Mouse (Mus musculus): Measurements from ENCODE around the gene Parg.

The Parg gene

DNA sequence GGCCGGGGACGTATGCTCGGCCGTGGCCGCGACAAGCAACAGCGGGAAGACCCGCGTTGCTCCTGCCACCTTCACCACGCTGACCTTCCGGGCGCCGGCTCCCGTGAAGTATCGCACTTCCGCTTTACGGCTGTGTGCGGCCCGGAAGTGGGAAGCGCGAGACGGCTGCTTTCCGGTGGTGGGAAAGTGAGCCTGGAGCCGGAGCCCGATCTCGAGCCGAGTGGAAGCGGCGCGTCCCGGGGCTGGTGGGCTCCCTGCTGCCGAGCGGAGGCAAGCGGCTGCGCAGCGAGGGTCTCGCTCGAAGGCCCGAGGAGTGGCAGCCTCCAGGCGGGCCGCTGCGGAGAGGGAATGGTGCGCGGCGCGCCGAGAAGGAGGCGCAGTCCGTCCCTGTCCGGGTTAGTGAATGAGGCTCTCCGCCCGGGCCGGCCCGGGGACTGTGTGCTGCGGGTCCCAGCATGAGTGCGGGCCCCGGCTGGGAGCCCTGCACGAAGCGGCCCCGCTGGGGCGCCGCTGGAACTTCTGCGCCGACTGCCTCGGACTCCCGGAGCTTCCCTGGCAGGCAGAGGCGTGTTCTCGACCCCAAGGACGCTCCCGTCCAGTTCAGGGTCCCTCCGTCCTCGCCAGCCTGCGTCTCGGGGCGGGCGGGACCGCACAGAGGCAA, at the start of gene Parg, which contains the start of gene Timm23:
TSS of gene Parg (plus strand) at position 159 of the 661 bp plus-strand sequence.
TSS of gene Timm23 (minus strand) at position 108 of the 661 bp plus-strand sequence.
- DNase-seq = peak; percentile 99

DNA sequence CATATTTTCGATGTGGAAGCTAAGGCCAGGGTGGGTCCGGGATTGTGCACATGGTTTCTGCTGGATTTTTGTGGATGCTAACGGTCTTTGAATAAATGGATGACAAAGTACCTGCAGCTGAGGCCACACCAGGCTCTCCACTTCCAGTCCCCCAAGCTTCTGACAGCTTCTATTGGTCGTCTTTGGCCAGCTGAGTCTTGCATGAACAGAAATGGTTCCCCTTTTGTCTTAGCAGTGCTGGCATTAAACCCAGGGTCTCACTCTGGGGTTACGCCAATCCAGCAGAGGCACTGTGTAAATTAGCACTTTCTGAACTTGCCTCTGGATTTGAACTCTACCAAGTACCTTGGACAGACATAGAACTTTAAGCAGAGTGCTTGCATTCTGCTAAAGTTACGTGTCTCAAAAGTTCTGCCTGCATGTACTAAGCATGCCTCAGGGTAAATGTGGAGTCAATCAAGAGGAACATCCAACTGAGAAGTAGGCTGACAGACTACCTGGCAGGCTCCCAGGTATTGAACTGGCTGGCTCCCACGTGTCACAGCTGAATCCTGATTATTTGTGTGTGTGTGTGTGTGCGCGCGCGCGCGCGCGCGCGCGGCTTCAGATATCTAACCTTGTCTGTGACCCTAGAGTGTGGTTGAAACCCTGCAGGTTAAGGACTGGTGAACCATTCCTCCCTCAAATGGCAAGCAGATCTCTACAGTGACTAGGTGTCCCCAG, 49.3 kb upstream of the Parg start:
- DNase-seq = peak; percentile 74

DNA sequence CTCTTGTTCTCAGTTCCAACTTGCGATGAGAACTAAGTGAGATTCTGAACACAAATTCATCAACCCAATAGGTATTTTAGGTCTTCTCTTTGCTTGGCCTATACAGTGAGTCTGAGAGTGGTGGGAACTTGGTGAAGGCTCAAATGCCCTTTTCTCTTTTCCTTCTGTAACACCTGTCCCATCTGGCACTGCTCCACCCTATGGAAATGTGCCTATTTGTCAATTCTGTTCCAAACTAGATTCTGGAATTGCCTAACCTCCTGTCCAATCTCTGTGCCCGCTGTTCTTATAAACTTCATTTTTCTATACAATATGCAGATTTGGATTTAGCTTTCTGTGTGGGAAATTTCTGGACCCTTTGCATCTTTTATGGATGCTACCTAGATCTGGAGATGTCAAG, 48.6 kb upstream of the Parg start:
- DNase-seq = peak; percentile 37

GRCm38 (mm10) chr14:32154758-32155157, 47.0 kb upstream of the Parg start:
- DNase-seq = peak; percentile 55

DNA sequence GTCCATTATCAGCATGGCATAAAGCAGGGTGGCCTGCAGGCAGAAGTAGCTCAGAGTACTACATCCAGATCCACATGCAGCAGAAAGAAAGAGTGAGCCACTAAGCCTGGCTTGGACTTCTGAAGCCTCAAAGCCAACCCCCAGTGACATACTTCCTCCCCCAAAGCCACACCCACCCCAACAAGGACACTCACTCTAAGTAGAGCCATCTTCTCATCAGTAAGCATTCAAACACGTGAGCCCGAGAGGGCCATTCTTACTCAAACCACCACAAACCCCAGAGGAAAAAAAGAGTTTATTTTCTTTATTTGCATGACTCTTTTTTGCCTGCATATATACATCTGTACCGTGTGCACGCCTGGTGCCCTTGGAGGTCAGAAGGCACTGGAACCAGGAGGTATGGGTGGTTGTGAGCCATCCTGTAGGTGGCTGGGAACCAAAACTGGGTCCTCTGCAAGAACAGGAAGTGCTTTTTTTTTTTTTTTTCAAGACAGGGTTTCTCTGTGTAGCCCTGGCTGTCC, 42.5 kb upstream of the Parg start:
- peak; percentile 92 for DNase-seq

- DNase-seq = peak; percentile 100
These were observed 42.0 kb upstream of the Parg start, which contains the start of gene Ncoa4 for GRCm38 (mm10) chr14:32159690-32160246. TSS of gene Ncoa4 (plus strand) at chr14:32159865.

GRCm38 (mm10) chr14:32160563-32160962, 41.2 kb upstream of the Parg start:
- peak; percentile 82 for DNase-seq

- peak; percentile 83 for DNase-seq
These were observed 40.5 kb upstream of the Parg start for GRCm38 (mm10) chr14:32161090-32161885.

GRCm38 (mm10) chr14:32162231-32162630, 39.5 kb upstream of the Parg start:
- DNase-seq = peak; percentile 79

GRCm38 (mm10) chr14:32163203-32163888, 38.4 kb upstream of the Parg start:
- DNase-seq = peak; percentile 16

- DNase-seq = peak; percentile 84
These were observed 37.3 kb upstream of the Parg start for GRCm38 (mm10) chr14:32164173-32165051.

- peak; percentile 97 for DNase-seq
These were observed 36.3 kb upstream of the Parg start for GRCm38 (mm10) chr14:32165278-32166061.

DNA sequence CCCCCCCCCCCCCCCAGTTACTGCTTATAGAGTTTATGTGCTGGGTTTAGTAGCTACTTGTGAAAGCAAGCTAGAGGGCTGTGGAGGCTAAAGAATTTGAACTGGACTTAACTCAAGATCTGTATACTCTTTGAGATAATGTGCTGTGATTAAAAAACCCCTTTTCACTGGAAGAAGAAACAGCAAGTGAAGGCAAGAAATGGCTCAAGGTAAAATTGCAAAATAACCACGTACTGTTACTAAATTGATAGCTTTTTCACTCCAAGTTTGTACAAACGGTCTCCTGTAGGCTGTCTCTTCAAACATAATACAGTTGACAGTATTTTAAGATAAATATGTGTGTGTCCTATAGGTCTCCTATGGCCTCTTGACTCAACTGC, 35.7 kb upstream of the Parg start:
- no peak for DNase-seq

DNA sequence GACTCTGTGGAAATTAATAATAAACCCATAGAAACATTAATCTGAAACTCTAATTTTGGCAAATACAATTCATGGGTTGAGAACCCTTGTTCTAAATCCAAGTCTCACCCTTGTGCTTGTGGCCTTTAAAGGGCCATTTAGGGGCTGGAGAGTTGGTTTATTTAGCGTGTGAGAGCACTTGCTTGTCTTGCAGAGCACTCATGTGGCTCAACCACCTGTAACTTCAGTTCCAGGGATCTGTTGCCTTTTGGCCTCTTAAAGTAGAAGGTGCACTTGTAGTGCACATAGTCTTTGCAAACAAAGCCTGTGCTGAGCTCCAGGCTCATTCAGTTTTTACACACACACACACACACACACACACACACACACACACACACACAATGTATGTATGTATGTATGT, 34.9 kb upstream of the Parg start:
- peak; percentile 42 for DNase-seq

- DNase-seq = peak; percentile 63
These were observed 34.4 kb upstream of the Parg start for GRCm38 (mm10) chr14:32167326-32167725.

DNA sequence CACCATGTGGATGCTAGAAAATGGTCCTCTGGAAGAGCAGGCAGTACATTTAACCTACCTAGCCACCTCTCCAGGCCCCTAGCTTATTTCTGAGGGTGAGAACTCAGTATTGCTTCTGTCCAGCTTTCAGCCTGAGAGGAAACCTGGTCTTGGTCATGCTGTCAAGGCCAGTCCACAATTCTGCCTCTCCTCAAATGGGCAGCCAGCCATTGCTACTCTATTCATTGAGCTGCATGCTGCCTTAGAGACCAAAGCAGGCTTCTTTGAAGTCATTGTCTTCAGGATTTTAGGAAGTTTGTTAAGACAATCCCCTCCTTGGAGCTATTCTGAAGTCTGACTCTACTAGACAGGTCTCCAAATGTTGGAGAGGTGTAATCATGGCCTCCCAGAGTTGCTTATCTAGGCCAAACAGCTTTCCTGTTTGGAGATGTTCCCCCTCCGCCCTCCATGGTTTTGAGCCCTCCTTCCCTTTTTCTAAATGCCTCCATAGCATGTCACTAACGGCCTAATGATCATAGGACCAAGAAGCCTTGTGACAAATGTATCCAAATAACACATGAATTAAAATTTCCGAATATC, 33.0 kb upstream of the Parg start:
- DNase-seq = peak; percentile 66

GRCm38 (mm10) chr14:32170137-32170536, 31.6 kb upstream of the Parg start:
- peak; percentile 33 for DNase-seq

DNA sequence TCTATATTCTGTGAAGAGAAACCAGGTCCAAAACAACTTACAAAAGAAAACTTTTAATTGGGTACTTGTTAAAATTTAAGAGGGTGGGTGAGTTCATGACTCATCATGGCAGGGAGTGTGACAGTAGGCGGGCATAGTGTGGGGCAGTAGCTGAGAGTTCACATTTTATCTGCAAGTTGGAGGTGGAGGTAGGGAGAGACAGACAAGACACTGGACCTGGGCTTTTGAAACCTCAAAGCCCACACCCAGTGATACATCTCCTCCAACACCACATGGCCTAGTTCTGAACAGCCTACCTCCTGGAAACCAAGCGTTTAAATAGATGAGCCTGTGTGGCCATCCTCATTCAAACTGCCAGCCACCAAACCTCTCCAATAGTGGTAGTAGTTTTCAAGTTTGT, 26.4 kb upstream of the Parg start:
- DNase-seq = peak; percentile 66

DNA sequence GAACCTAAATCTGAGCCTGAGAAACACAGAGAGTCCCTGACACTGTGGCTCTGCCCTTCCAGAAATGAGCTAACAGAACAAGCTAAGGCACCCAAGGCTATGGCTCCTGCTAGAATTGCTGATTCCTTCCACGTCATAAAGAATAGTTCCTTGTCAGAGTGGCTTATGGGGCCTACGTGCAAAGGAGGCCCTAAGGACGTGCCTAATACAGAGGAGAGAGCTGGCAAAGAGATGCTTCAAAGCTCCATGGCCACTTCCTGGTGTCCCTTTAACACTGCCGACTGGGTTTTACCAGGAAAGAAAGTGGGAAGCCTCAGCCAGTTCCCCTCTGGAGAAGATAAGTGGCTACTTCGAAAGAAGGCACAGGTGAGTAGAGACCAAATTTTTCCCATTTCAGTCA, 25.2 kb upstream of the Parg start:
- peak; percentile 31 for DNase-seq
